Mouse (Mus musculus): Measurements from ENCODE around the gene Cfap221. TPM values are rescaled to one million over a fixed set of nuclear protein-coding genes. Genes with fewer than 3 reads are reported as not detected.

Gene Cfap221
- total and polyA plus RNA-seq, 3 experiments = not detected

- no peaks in the 10 kb centered on the region for H3K9me3 ChIP-seq (replicated peaks; ENCODE audit: insufficient read depth, low read length)
- H3K9ac ChIP-seq (ENCODE audit: control insufficient read depth, low read depth, low read length, poor library complexity, severe bottlenecking) = no peak overlapping the region
- no peak overlapping the region for H3K27ac ChIP-seq (ENCODE audit: control insufficient read depth, low read depth, low read length)
- no peak overlapping the region for H3K4me3 ChIP-seq (ENCODE audit: control insufficient read depth in 1 of 2, insufficient read depth in 1 of 2, low read depth in 2 of 2, low read length in 2 of 2)
- peak; percentile 72 for DNase-seq (ENCODE audit: low read depth, low spot score)
- H3K79me2 ChIP-seq (ENCODE audit: control insufficient read depth, insufficient read depth, low read length, poor library complexity) = no peaks in the 10 kb centered on the region
- H3K27me3 ChIP-seq (ENCODE audit: control insufficient read depth in 1 of 2, insufficient read depth in 2 of 2, low read length in 2 of 2) = no peaks in the 10 kb centered on the region
- no peaks in the 10 kb centered on the region; a peak in 1 of 4 replicates for H3K4me1 ChIP-seq (ENCODE audit: control insufficient read depth in 1 of 2, insufficient read depth in 2 of 2, low read length in 2 of 2)
- TF ChIP-seq ZNF384 (IDR thresholded peaks at IDR 0.05; ENCODE audit: low read depth, low read length) = 0 out of 2 replicates have a peak, but pooled peaks have one; percentile 22
- no peak for TF ChIP-seq MAX (IDR thresholded peaks at IDR 0.05; ENCODE audit: low read length)
- peak; percentile 89 to 98 (median 93) for TF ChIP-seq CTCF (IDR thresholded peaks at IDR 0.05 in 2 of 3, conservative IDR thresholded peaks at IDR 0.05 in 1 of 3; ENCODE audit: control insufficient read depth in 1 of 3, insufficient read depth in 1 of 3, low read depth in 2 of 3, low read length in 3 of 3, poor library complexity in 1 of 3, severe bottlenecking in 1 of 3)
- TF ChIP-seq USF2 (IDR thresholded peaks at IDR 0.05; ENCODE audit: borderline replicate concordance in 1 of 2, insufficient read depth in 1 of 2, low read depth in 1 of 2, low read length in 2 of 2) = no peak
- TF ChIP-seq ZC3H11A (IDR thresholded peaks at IDR 0.05; ENCODE audit: low read depth, low read length) = peak; percentile 74
- TF ChIP-seq RAD21 (IDR thresholded peaks at IDR 0.05; ENCODE audit: low read depth, low read length) = peak; percentile 79
- TF ChIP-seq SMC3 (IDR thresholded peaks at IDR 0.05; ENCODE audit: low read depth, low read length) = peak; percentile 91
- TF ChIP-seq ELF1 (IDR thresholded peaks at IDR 0.05; ENCODE audit: low read depth, low read length) = 0 out of 2 replicates have a peak, but pooled peaks have one; percentile 13
- no peaks in the 10 kb centered on the region for H3K36me3 ChIP-seq (ENCODE audit: control insufficient read depth in 1 of 2, insufficient read depth in 2 of 2, low read length in 2 of 2)
Observed at GRCm38 (mm10) chr1:119894936-119895335, 102.1 kb downstream of the Cfap221 start.

GRCm38 (mm10) chr1:119893600-119893999 lies 103.4 kb downstream of the Cfap221 start:
- Histone ChIP-seq H3K79me2 (ENCODE audit: control insufficient read depth, insufficient read depth, low read length, poor library complexity) (no peaks in the 10 kb centered on the region), H3K36me3 (ENCODE audit: control insufficient read depth in 1 of 2, insufficient read depth in 2 of 2, low read length in 2 of 2) (no peaks in the 10 kb centered on the region), H3K4me1 (ENCODE audit: control insufficient read depth in 1 of 2, insufficient read depth in 2 of 2, low read length in 2 of 2) (peaks cover 0 to 3% of the 10 kb centered on the region in 2 experiments; a peak in 3 of 4 replicates), H3K27ac (ENCODE audit: control insufficient read depth, low read depth, low read length) (no peak overlapping the region), H3K9ac (ENCODE audit: control insufficient read depth, low read depth, low read length, poor library complexity, severe bottlenecking) (no peak overlapping the region), H3K27me3 (ENCODE audit: control insufficient read depth in 1 of 2, insufficient read depth in 2 of 2, low read length in 2 of 2) (no peaks in the 10 kb centered on the region), H3K9me3 (replicated peaks; ENCODE audit: insufficient read depth, low read length) (no peaks in the 10 kb centered on the region), H3K4me3 (ENCODE audit: control insufficient read depth in 1 of 2, insufficient read depth in 1 of 2, low read depth in 2 of 2, low read length in 2 of 2) (no peak overlapping the region)
- TF ChIP-seq BHLHE40 (IDR thresholded peaks at IDR 0.05; ENCODE audit: borderline replicate concordance, low read depth, low read length) (no peak), TCF12 (IDR thresholded peaks at IDR 0.05; ENCODE audit: low read depth, low read length) (no peak), MXI1 (IDR thresholded peaks at IDR 0.05; ENCODE audit: low read depth, low read length) (no peak), RAD21 (IDR thresholded peaks at IDR 0.05; ENCODE audit: low read depth, low read length) (no peak), CHD2 (IDR thresholded peaks at IDR 0.05; ENCODE audit: low read length) (no peak), USF1 (IDR thresholded peaks at IDR 0.05; ENCODE audit: low read depth, low read length) (no peak), NELFE (IDR thresholded peaks at IDR 0.05; ENCODE audit: low read depth, low read length) (no peak), ZC3H11A (IDR thresholded peaks at IDR 0.05; ENCODE audit: low read depth, low read length) (no peak), MAFK (IDR thresholded peaks at IDR 0.05; ENCODE audit: borderline replicate concordance, low read depth, low read length) (no peak), POLR2AphosphoS2 (IDR thresholded peaks at IDR 0.05; ENCODE audit: low read length) (no peak), RCOR1 (IDR thresholded peaks at IDR 0.05; ENCODE audit: low read depth, low read length) (no peak), GATA1 (IDR thresholded peaks at IDR 0.05; ENCODE audit: low read depth, low read length) (no peak), TAL1 (IDR thresholded peaks at IDR 0.05; ENCODE audit: low read length) (no peak), KAT2A (conservative IDR thresholded peaks at IDR 0.05; ENCODE audit: low read depth, low read length) (no peak), MAZ (IDR thresholded peaks at IDR 0.05; ENCODE audit: low read depth, low read length) (no peak), EP300 (IDR thresholded peaks at IDR 0.05; ENCODE audit: low read depth in 1 of 2, low read length in 2 of 2) (no peak), ETS1 (IDR thresholded peaks at IDR 0.05; ENCODE audit: low read depth, low read length) (no peak), ZNF384 (IDR thresholded peaks at IDR 0.05; ENCODE audit: low read depth, low read length) (no peak), MYC (IDR thresholded peaks at IDR 0.05; ENCODE audit: low read depth, low read length) (no peak)
- DNase-seq (ENCODE audit: low read depth, low spot score) = no peak

Measured in MEL (cell line).